Mouse (Mus musculus): ENCODE data around the gene Vsx1.
A peak's percentile ranks its signal among the peaks of the same experiment; 100 is the strongest.

The Vsx1 gene

GRCm38 (mm10) chr2:150689223-150689800, at the start of gene Vsx1:
Gene Vsx1, minus strand, starts transcription at chr2:150689360.
- DNase-seq (ENCODE audit: low spot score): no peak

- DNase-seq (ENCODE audit: low spot score): no peak
Observed at GRCm38 (mm10) chr2:150737881-150738280, 48.7 kb upstream of the Vsx1 start.

- DNase-seq (ENCODE audit: low spot score): no peak
Observed at GRCm38 (mm10) chr2:150735756-150736576, 46.8 kb upstream of the Vsx1 start.

- no peak for DNase-seq (ENCODE audit: low spot score)
Observed at GRCm38 (mm10) chr2:150712167-150712674, 23.1 kb upstream of the Vsx1 start.

GRCm38 (mm10) chr2:150691481-150692170, 2.5 kb upstream of the Vsx1 start:
- DNase-seq (ENCODE audit: low spot score): no peak

GRCm38 (mm10) chr2:150690216-150690615, 1.1 kb upstream of the Vsx1 start:
- no peak for DNase-seq (ENCODE audit: low spot score)

GRCm38 (mm10) chr2:150688541-150689186, 496 bp downstream of the Vsx1 start:
- no peak for DNase-seq (ENCODE audit: low spot score)

- DNase-seq (ENCODE audit: low spot score): no peak
Observed at GRCm38 (mm10) chr2:150687871-150688540, 1.2 kb downstream of the Vsx1 start.

GRCm38 (mm10) chr2:150685389-150685788, 3.8 kb downstream of the Vsx1 start:
- no peak for DNase-seq (ENCODE audit: low spot score)

- no peak for DNase-seq (ENCODE audit: low spot score)
Observed at GRCm38 (mm10) chr2:150684451-150684850, 4.7 kb downstream of the Vsx1 start.

GRCm38 (mm10) chr2:150681581-150681980, 7.6 kb downstream of the Vsx1 start:
- DNase-seq (ENCODE audit: low spot score): no peak

- DNase-seq (ENCODE audit: low spot score): peak; percentile 61
Observed at GRCm38 (mm10) chr2:150678392-150678791, 10.8 kb downstream of the Vsx1 start.

- no peak for DNase-seq (ENCODE audit: low spot score)
Observed at GRCm38 (mm10) chr2:150675525-150675924, 13.6 kb downstream of the Vsx1 start.

- no peak for DNase-seq (ENCODE audit: low spot score)
Observed at GRCm38 (mm10) chr2:150674900-150675299, 14.3 kb downstream of the Vsx1 start.

- DNase-seq (ENCODE audit: low spot score): no peak
Observed at GRCm38 (mm10) chr2:150673929-150674328, 15.2 kb downstream of the Vsx1 start.

GRCm38 (mm10) chr2:150671609-150672290, 17.4 kb downstream of the Vsx1 start:
- no peak for DNase-seq (ENCODE audit: low spot score)

- DNase-seq (ENCODE audit: low spot score): no peak
Observed at GRCm38 (mm10) chr2:150670926-150671325, 18.2 kb downstream of the Vsx1 start.

GRCm38 (mm10) chr2:150669454-150670045, 19.6 kb downstream of the Vsx1 start:
- DNase-seq (ENCODE audit: low spot score): no peak

GRCm38 (mm10) chr2:150668956-150669355, 20.2 kb downstream of the Vsx1 start:
- no peak for DNase-seq (ENCODE audit: low spot score)
